Mouse (Mus musculus) megakaryocyte, embryonic 14.5 days (primary cell): Measurements from ENCODE around the gene Izumo1. TPM values are rescaled to one million over a fixed set of nuclear protein-coding genes. Genes with fewer than 3 reads are reported as not detected.
"Not testable (repeated sequence)": the region's sequence is repeated elsewhere in the genome, so short reads cannot be mapped to it uniquely, and the experiment has no call there.

ENCODE experiments used
- H3K27me3 ChIP-seq: replicated peaks from 2 replicates; pipeline ENCODE3; 2012; ENCODE audit warnings: inconsistent platforms
- H3K36me3 ChIP-seq: replicated peaks from 2 replicates; pipeline ENCODE3; 2012; ENCODE audit warnings: low read length, inconsistent platforms, mixed read lengths
- H3K4me1 ChIP-seq: 2 replicates; pipeline ENCODE4 v1.6.1; 2012; ENCODE audit warnings: inconsistent platforms
- H3K4me3 ChIP-seq: replicated peaks from 2 replicates; pipeline ENCODE3; 2012; ENCODE audit warnings: moderate library complexity, mild to moderate bottlenecking, inconsistent platforms
- H3K9me3 ChIP-seq: 2 replicates; pipeline ENCODE4 v1.6.1; 2012; ENCODE audit warnings: inconsistent platforms
- FLI1 ChIP-seq: IDR thresholded peaks from 2 replicates; pipeline ENCODE4 v1.6.1; 2012; ENCODE audit warnings: low read length, inconsistent platforms, mixed read lengths
- GATA1 ChIP-seq: IDR thresholded peaks from 3 replicates; pipeline ENCODE4 v1.6.1; 2012; ENCODE audit warnings: mixed read lengths, low read length, inconsistent platforms, borderline replicate concordance
- polyA plus RNA-seq: library from polyadenylated mRNA; stranded (reverse); fragments of >175 nt; gene quantifications from 2 replicates; pipeline ENCODE4 v1.2.3, GENCODE M21; 2012; ENCODE audit warnings: low replicate concordance; ENCODE audit not compliant: insufficient read depth

Gene Izumo1
- polyA plus RNA-seq, 1 experiment = not detected

GRCm38 (mm10) chr7:45641391-45642040, 19.9 kb downstream of the Izumo1 start:
- peaks cover 4% of the 10 kb centered on the region for H3K9me3 ChIP-seq
- no peak overlapping the region for H3K4me3 ChIP-seq
- no peaks in the 10 kb centered on the region for H3K36me3 ChIP-seq
- peaks cover 39% of the 10 kb centered on the region for H3K4me1 ChIP-seq
- H3K27me3 ChIP-seq = peaks cover 71% of the 10 kb centered on the region
- no peak for TF ChIP-seq GATA1
- TF ChIP-seq FLI1 = no peak

DNA sequence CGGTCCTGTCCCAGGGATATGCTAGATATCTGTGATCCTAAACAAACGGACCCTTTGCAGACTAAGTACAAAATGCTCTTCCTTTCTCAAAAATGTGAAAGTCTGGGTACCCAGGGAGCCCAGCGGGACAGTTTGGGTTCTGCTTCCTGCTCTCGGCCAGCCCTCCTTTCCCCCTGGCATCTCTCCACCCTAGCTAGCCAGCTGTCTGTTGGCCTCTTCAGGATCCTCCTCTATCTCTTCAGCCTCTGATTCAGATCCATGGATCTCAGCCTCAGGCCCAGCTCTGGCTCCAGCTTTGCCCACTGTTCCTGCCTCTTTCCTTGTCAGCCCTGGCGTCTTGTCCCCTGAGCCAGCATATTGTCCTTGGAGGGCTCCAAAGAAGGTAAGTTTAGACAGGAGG, 20.5 kb downstream of the Izumo1 start:
- peaks cover 75% of the 10 kb centered on the region for H3K27me3 ChIP-seq
- no peaks in the 10 kb centered on the region for H3K9me3 ChIP-seq
- TF ChIP-seq GATA1 = no peak
- no peak for TF ChIP-seq FLI1
- peaks cover 39% of the 10 kb centered on the region for H3K4me1 ChIP-seq
- H3K4me3 ChIP-seq = no peak overlapping the region
- H3K36me3 ChIP-seq = no peaks in the 10 kb centered on the region

- peak overlapping the region; percentile 82 for H3K4me3 ChIP-seq
These were observed 21.1 kb downstream of the Izumo1 start for GRCm38 (mm10) chr7:45642503-45643255.

GRCm38 (mm10) chr7:45643441-45644178, 22.0 kb downstream of the Izumo1 start:
- no peak for TF ChIP-seq FLI1
- Histone ChIP-seq H3K4me1 (peaks cover 45% of the 10 kb centered on the region), H3K36me3 (no peaks in the 10 kb centered on the region), H3K27me3 (peaks cover 84% of the 10 kb centered on the region), H3K4me3 (peak overlapping the region; percentile 82), H3K9me3 (no peaks in the 10 kb centered on the region)

More at GRCm38 (mm10) chr7:45642503-45643255, 21.1 kb downstream of the Izumo1 start:
- Histone ChIP-seq H3K9me3 (no peaks in the 10 kb centered on the region), H3K27me3 (peaks cover 81% of the 10 kb centered on the region), H3K4me1 (peaks cover 44% of the 10 kb centered on the region), H3K36me3 (no peaks in the 10 kb centered on the region)
- no peak for TF ChIP-seq FLI1
- no peak for TF ChIP-seq GATA1

DNA sequence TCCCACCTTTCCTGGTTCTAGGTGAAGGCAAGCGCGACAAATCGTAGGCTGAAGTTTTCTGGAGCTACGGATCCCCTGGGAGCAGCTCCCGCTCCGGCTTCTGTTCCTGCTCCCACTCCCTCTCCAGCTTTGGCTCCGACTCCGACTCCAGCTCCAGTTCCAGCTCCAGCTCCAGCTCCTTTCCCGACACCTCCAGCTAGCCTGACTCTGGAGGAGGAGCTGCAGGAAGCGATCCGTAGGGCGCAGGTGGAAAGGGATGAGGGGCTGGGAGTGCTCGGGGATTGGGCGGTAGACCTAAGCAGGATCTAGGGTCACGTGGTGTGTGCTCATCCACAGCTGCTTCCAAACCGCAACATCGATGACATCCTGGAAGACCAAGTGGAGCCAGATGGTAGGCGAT, 22.6 kb downstream of the Izumo1 start:
- no peaks in the 10 kb centered on the region for H3K9me3 ChIP-seq
- H3K36me3 ChIP-seq = no peaks in the 10 kb centered on the region
- peaks cover 45% of the 10 kb centered on the region for H3K4me1 ChIP-seq
- peaks cover 83% of the 10 kb centered on the region for H3K27me3 ChIP-seq
- H3K4me3 ChIP-seq = peak overlapping the region; percentile 82
- TF ChIP-seq FLI1 (no peak), GATA1 (no peak)

DNA sequence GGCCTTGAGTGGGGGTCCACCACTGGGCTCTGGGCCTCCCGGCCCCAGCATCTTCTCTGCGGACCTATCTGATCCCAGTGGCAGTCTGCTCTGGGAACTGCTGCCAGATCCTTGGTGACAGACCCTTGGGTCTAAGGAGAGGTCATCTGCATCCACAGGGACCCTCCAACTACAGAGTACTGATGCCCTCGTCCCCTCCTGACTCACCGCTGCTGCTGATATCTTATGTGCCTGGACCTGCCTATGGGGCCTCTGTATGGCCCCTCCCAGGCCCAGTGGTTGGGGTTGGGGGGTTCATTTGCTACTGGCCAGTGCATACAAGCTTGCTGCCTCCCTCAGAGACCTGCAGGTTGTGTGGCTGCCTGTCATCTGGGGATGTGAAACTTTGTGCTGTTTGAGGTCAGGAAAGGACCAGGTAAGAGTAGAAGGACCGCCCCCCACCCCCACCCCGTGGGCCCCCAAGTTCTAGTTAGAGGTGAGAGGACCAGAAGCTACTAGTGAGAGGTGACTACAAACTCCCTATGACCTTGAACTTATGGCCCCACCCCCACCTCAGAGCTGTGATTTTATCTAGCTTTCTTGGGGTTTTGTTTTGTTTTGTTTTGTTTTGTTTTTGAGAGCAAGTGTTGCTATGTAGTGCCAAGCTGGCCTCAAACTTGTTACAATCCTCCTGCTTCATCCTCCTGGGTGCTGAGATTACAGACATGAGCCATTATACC, 23.4 kb downstream of the Izumo1 start:
- peaks cover 80% of the 10 kb centered on the region for H3K27me3 ChIP-seq
- H3K9me3 ChIP-seq = no peaks in the 10 kb centered on the region
- H3K4me3 ChIP-seq = no peak overlapping the region
- peaks cover 45% of the 10 kb centered on the region for H3K4me1 ChIP-seq
- H3K36me3 ChIP-seq = no peaks in the 10 kb centered on the region
- TF ChIP-seq GATA1 (no peak), FLI1 (no peak)

DNA sequence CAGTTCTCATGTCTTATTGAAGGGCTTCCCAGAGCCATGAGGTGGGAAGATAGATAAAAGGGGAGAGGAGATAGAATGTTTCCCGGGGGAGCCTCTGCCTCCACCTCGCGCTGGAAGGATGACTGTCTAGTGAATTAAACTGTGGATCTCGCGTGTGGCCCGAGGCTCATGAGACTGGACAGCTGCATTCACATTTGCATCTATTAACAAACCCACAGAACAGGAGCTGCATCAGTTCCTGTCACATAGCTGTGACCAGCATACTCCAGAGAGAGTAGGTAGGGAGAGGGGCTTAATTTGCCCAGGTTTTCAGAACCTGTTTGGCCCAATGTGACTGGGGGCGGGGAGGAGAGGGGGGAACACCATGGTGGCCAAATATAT, 24.0 kb downstream of the Izumo1 start:
- H3K4me3 ChIP-seq = no peak overlapping the region
- no peak for TF ChIP-seq FLI1
- no peak for TF ChIP-seq GATA1
- H3K27me3 ChIP-seq = peaks cover 79% of the 10 kb centered on the region
- H3K9me3 ChIP-seq = no peaks in the 10 kb centered on the region
- H3K36me3 ChIP-seq = no peaks in the 10 kb centered on the region
- H3K4me1 ChIP-seq = peaks cover 45% of the 10 kb centered on the region

GRCm38 (mm10) chr7:45646671-45647070, 25.1 kb downstream of the Izumo1 start:
- Histone ChIP-seq H3K4me3 (no peak overlapping the region), H3K36me3 (no peaks in the 10 kb centered on the region), H3K27me3 (peaks cover 71% of the 10 kb centered on the region), H3K4me1 (peaks cover 40% of the 10 kb centered on the region), H3K9me3 (no peaks in the 10 kb centered on the region)
- TF ChIP-seq GATA1 = no peak
- TF ChIP-seq FLI1 = no peak

- Histone ChIP-seq H3K36me3 (no peaks in the 10 kb centered on the region), H3K4me1 (peaks cover 14% of the 10 kb centered on the region), H3K27me3 (peaks cover 50% of the 10 kb centered on the region), H3K9me3 (no peaks in the 10 kb centered on the region), H3K4me3 (no peak overlapping the region)
- TF ChIP-seq FLI1 = no peak
- TF ChIP-seq GATA1 = no peak
These were observed 27.7 kb downstream of the Izumo1 start for GRCm38 (mm10) chr7:45649351-45649750.

GRCm38 (mm10) chr7:45650484-45650883, 28.9 kb downstream of the Izumo1 start:
- Histone ChIP-seq H3K27me3 (peaks cover 45% of the 10 kb centered on the region), H3K4me1 (peaks cover 11% of the 10 kb centered on the region; the same call in 1 of the 2 replicates)
- H3K9me3 ChIP-seq, H3K4me3 ChIP-seq, H3K36me3 ChIP-seq: not testable (repeated sequence)
